Mouse (Mus musculus) testis, postnatal 14 days (tissue): Measurements from ENCODE around the gene BC037034.
"Not testable (repeated sequence)": the region's sequence is repeated elsewhere in the genome, so short reads cannot be mapped to it uniquely, and the experiment has no call there.

ENCODE experiments used
- DNase-seq: peaks from one replicate; pipeline ENCODE4 v3.0.0; 2021; ENCODE audit warnings: low spot score

BC037034 gene

DNA sequence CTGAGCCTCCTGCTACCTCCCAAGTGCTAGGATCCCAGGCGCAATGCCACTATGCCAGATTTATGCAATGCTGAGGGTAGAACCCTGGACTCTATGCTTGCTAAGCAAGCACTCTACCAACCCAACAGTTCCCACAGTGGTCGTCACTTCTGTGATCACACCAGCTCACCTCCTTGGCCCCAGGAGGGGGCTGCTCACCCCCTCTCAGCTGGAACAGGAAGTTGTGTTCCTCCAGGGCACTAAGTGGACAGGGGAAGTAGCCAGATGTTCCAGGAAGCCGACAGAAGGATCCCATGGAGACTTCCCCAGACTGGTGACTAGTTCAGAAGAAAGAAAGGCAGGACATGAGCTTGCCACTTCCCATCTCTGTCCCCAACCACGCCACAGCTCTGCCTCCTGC is 1.8 kb downstream of the BC037034 start:
- DNase-seq: no peak

DNA sequence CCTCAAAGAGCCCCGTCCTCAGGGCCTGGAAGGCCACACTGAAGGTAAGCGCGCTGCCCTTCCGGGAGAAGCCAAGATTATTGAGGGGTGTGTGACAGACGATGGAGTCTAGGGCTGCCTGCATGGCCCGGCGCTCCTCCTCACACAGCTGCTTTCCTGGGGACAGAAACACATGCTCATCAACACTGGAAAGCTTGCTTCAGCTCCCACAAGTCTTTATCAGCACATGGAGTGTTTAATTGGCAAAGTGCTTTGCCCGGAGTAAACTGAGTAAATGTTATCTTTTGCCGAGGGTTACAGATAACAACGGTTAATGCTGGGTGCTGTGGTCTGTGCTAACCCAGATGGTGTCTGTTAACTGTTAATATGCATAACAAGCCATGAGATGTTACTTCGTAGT is 3.0 kb downstream of the BC037034 start:
- DNase-seq: no peak

- DNase-seq: no peak
These were observed 3.8 kb downstream of the BC037034 start for GRCm38 (mm10) chr5:138260051-138260450.

- DNase-seq: no peak
These were observed 4.8 kb downstream of the BC037034 start for GRCm38 (mm10) chr5:138258993-138259392.

- DNase-seq: no peak
These were observed 5.3 kb downstream of the BC037034 start for GRCm38 (mm10) chr5:138258542-138258941.

- no peak for DNase-seq
These were observed 5.8 kb downstream of the BC037034 start for GRCm38 (mm10) chr5:138258078-138258477.

DNA sequence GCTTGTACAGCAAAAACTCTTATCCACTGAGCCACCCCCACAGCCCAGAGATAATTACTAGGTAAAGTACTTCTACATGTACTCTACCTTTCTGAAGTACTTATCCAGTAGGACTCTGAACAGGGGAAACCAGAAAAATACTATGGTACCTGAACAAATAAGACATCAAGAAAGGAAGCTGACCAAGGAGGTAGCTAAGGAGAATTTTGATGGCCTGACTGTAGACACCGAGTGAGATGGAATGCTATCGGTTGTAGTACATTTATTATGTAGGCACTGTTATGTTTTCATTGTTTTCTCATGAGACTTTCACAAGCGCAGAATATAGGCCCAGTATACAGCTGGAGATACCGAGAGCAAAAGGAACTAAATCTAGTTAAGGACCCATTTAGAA is 6.3 kb downstream of the BC037034 start:
- DNase-seq: no peak

GRCm38 (mm10) chr5:138256966-138257584 is 6.8 kb downstream of the BC037034 start:
- DNase-seq: no peak

- DNase-seq: no peak
These were observed 7.8 kb downstream of the BC037034 start for GRCm38 (mm10) chr5:138256094-138256467.

DNA sequence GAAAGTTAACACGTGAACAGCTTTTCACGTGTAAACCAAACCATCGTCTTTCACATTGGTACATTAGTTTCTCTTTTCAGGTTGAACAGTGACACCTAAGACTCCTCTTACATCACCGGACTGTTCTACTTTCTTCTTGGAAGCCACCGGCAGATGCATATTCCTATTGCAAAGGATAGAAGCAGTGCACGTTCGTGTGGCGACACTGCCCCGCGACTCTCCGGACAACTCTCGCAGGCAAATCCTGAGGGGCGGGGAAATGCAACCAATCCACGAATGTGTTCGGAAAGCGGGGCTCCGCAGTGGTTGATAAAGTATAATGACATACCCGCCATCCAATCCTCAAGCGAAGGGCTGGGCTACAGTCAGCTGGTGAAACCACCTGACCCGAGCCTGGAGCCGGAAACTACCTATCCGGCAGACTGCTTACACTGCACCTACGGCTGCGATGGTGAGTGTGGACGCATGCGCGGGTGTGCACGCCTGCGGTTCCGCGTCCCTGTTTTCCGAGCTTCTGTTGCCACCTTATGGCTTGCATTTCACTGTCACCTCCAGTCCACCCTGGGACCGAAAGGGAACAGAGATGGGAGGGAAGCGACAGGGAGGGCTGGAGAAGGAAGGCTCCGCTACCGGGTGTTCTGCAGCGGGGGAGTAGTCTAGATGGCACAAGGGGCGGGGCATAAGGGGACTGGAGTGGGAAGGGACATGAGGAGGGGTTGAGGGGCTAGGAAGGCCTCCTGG is 8.3 kb downstream of the BC037034 start, which contains the start of gene Lamtor4:
Gene Lamtor4 (plus strand): TSS at position 130 of the 741 bp plus-strand sequence.
- DNase-seq: peak; percentile 95

DNA sequence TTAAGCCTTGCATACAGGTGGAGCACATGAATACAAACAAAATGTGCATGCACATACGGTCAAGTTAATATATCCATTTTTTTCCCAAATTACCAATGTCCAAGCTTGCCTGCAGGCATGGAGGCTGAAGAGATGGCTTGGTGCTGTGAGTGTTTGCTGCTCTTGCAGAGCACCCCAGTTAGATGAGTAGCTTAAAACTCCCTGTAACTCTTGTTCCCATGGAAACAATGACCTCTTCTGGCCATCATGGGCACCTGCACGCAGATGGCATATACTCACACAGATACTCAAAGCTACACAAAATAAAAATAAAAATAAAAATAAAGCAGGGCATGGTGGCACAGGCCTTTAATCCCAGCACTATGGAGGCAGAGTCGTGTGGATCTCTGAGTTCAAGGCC is 10.8 kb downstream of the BC037034 start:
- DNase-seq: no peak

DNA sequence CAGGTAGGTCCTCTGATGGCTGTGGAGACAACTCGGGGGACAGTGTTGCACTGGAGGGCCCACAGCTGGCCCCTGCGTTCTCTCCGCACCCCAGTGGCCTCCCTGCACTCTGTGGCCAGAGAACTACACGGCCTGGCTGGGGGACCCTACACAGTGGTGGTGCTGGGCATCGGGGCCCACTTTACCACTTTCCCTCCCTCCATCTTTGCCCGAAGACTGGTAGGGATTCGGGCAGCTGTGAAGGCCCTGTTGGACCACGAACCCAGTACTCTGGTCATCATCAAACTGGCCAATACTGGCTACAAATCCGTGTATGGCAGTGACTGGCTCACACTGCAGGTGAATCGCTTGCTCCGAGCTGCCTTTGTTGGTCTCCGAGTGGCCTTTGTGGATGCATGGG is 12.7 kb downstream of the BC037034 start:
- no peak for DNase-seq

DNA sequence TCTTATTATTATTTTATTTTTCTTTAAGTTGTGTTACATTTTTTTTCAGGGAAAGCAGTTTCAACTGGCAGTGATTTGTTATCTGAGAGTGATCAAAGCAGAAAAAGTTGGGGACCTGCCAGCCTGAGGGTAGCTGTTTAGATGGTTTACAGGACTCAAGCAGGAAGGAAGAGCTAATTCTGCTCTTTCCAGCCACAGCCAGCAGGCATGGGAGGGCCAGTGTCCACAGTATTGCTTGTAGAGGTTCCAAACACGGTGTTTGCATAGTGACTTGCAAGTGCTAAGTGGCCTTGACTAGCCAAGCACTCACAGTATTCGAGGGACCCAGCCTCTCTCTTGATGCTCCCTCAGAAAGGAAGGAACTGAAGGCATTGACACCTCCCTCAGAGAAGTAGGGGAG is 22.3 kb downstream of the BC037034 start:
- no peak for DNase-seq

DNA sequence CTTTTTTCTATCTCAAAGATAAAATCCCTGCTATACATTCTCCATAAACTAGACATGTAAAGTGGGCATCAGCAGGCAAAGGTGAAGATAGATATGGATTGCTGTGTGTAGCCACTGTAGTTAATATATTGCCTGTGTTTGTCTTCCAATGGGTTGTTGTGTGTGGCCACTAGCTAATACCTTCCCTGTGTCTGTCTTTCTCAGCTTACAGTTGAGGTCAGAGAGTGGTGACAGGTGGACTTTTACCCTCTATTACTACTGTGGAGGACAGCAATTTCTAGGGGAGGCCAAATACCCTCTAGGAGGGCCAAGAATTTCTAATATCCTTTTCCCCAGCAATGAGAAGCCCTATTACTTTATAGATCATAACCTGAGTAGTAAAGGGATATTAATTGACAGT is 29.6 kb downstream of the BC037034 start:
- DNase-seq: no peak

- no peak for DNase-seq
These were observed 30.1 kb downstream of the BC037034 start for GRCm38 (mm10) chr5:138233778-138234177.

DNA sequence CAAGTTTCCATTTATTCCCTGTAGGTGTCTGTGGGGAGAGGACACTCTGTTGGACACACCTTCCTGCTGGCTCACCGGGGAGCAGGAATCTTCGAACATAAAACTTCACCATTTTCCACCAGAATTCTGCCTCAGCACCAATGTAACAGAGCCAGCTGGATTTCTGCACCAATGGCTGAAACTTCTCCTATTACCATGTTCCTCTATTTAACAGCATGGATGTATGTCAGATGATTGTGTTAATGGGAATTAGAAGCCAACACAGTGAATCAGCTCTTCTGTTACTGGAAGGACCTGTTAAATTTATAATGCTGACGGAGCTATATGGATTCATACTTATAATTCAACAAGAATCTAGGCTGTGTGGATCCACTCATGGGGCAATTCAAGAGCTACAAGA is 34.3 kb downstream of the BC037034 start:
- no peak for DNase-seq

- no peak for DNase-seq
These were observed 35.8 kb downstream of the BC037034 start for GRCm38 (mm10) chr5:138228026-138228425.

DNA sequence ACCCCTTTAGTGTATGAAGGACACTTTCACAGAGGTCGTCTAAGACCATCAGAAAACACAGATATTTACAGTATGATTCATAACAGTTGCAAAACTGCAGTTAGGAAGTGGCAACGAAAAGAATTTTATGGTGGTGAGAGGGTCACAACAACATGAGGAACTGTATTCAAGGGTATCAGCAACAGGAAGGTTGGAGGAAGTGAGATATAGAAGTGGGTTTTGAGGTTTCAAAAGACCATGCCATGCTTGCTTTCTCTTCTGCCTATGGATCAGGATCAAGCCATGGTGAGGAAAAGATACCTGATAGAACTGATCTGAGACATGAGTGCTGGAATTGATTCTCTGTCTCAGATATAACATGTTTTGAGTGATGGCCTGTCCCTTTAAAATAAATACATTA is 36.5 kb downstream of the BC037034 start:
- DNase-seq: no peak

- no peak for DNase-seq
These were observed 37.3 kb downstream of the BC037034 start for GRCm38 (mm10) chr5:138226491-138226890.

GRCm38 (mm10) chr5:138225700-138226099 is 38.1 kb downstream of the BC037034 start, which contains the start of gene Nxpe5:
Nxpe5 (plus strand) TSS chr5:138225898.
- DNase-seq: no peak

DNA sequence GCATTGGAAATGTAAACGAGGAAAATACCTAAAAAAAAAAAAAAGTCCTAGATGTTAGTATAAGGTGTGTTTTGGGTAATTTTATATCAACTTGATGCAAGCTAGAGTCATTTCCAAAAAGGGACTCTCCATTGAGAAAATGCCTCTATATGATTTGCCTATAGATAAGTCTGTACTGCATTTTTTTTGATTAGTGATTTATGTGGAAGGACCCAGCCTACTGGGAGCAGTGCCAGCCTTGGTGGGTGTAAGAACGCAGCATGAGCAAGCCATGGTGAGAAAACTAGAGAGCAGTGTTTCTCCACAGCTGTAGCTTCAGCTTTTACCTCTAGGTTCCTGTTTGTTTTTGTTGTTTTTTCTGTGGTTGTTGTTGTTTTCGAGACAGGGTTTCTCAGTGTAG is 40.5 kb downstream of the BC037034 start:
- DNase-seq: no peak

- peak; percentile 68 for DNase-seq
These were observed 41.7 kb downstream of the BC037034 start for GRCm38 (mm10) chr5:138222111-138222510.

- no peak for DNase-seq
These were observed 44.0 kb downstream of the BC037034 start for GRCm38 (mm10) chr5:138219864-138220263.

DNA sequence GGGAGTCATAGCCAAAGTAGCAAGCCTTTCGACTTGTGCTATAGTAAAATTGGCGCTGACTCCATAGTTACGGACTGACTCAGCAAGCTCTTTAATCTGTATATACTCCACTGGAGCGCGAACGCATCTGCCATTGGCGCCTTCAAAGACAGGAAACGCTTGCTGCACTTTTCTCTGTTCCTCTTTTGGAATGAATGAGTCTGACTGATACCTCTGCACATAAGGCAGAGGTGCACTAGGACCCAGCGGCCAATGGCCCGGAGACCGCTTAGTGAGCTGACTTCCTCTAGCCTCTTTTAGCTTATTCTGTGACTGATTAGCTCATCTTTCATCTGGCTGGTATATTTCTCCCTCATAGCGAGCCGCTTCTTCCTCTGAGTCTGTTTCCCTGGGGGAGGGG is 47.2 kb downstream of the BC037034 start:
- not testable (repeated sequence) for DNase-seq
